ENCODE assay signal across 15 mouse cellular contexts in the genomic region with DNA sequence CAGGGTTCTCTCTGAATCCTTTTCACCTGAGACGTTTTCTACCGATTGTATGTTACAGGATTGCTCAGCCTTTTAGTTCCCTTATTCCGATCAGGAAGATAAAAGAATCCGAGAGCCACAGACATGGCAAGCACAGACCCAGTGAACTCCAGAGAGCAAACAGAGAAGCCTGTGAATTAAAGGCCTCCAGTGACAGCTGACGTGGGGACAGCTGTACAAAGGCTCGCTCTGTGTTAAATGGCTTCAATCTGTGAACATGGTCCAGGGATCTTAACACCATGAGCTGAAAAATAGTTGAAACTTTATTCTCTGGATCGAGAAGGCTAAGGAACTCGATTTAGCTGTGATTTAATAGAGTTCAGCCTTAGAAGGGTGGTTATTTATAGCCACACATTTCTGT.
"Had no signal": no experiment of that assay in that cellular context is flagged by ENCODE, and none has a peak within 500 bp of the region (broad histone marks: within the 10 kb centered on the region; RNA-seq: fewer than 3 reads in every experiment).

No protein-coding gene starts in this region.

- H3K36me3 ChIP-seq: limb, embryonic 13.5 days; liver, embryonic 15.5 days; midbrain, embryonic 10.5 days; neural tube, embryonic 15.5 days had no signal

- H3K9ac ChIP-seq: limb, embryonic 13.5 days; liver, embryonic 15.5 days; neural tube, embryonic 15.5 days had no signal

- H3K4me3 ChIP-seq: layer of hippocampus, adult 2 months; limb, embryonic 13.5 days; liver, embryonic 15.5 days; midbrain, embryonic 10.5 days; neural tube, embryonic 15.5 days had no signal

- H3K9me3 ChIP-seq: limb, embryonic 13.5 days; liver, embryonic 15.5 days; midbrain, embryonic 10.5 days; neural tube, embryonic 15.5 days had no signal

- DNase-seq: kidney, adult 8-10 months; kidney, postnatal 25 days; lung, adult 2 months; midbrain, embryonic 14.5 days; right cerebral cortex, adult 18-20 months; right cerebral cortex, postnatal 25 days; thymus, postnatal 36 days had no signal

- H3K4me2 ChIP-seq: limb, embryonic 13.5 days; liver, embryonic 11.5 days; liver, embryonic 15.5 days; neural tube, embryonic 15.5 days had no signal

- H3K27ac ChIP-seq: layer of hippocampus, adult 2 months; limb, embryonic 13.5 days; liver, embryonic 15.5 days; midbrain, embryonic 10.5 days; neural tube, embryonic 15.5 days had no signal

- H3K27me3 ChIP-seq: limb, embryonic 13.5 days; liver, embryonic 15.5 days; neural tube, embryonic 15.5 days had no signal

- H3K4me1 ChIP-seq: limb, embryonic 13.5 days; liver, embryonic 15.5 days; neural tube, embryonic 15.5 days had no signal

- ATAC-seq: intestine, embryonic 16.5 days; lung, postnatal 0 days had no signal
